Comparison of ENCODE assay signal across 14 mouse cellular contexts in the genomic region with DNA sequence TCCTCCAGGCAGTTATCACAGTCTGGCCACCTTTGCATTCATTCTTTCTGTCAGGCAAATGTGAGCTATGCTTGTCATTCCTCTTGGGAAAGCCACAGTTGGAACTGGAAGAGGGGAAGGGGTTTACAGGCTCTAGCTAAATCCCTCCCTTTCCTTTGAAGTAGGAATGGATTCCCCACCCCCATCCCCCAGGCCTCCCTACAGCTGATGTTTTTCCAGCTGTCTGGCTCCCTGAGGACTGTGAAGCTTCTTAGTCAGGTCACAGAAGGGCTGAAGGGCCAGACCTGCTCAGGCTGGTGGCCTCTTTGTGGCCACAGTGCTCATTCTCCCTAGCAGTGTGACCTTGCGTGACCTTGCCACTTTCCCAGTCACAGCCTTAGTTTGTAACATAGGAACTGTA. TPM values are rescaled to one million over a fixed set of nuclear protein-coding genes. Genes with fewer than 3 reads are reported as not detected.
A peak's percentile ranks its signal among the peaks of the same experiment; 100 is the strongest.
DNase-seq lines count a peak whose midpoint lies in the region; ATAC-seq and TF ChIP-seq lines count a peak whose summit lies in the region.
"Had no signal": no experiment of that assay in that cellular context is flagged by ENCODE, and none has a peak within 500 bp of the region (broad histone marks: within the 10 kb centered on the region; RNA-seq: fewer than 3 reads in every experiment).

No protein-coding gene starts in this region.

- no peak for TF ChIP-seq CTCF in lung, postnatal 0 days (IDR thresholded peaks at IDR 0.05)

- peak; percentile 55 for DNase-seq in hindbrain, embryonic 10.5 days (ENCODE audit: low spot score)
- DNase-seq in hindbrain, embryonic 14.5 days (ENCODE audit: low spot score), result no peak
- no peak for DNase-seq in lung, postnatal 0 days (ENCODE audit: low spot score)
- peak; percentile 63 for DNase-seq in embryonic facial prominence, embryonic 14.5 days (ENCODE audit: low spot score)
- DNase-seq in neural tube, embryonic 11.5 days (ENCODE audit: low spot score), result peak; percentile 40
- no peak for DNase-seq in right cerebral cortex, postnatal 36 days (ENCODE audit: low spot score in 2 of 2)
- no peak for DNase-seq in cerebellum, adult 8-10 months
- DNase-seq: cerebellum, adult 2 months; liver; lung, postnatal 14 days; right cerebral cortex, postnatal 4 days; thymus, postnatal 36 days had no signal

- H3K27ac ChIP-seq in hindbrain, embryonic 10.5 days, result no peak overlapping the region; the same call in 1 of the 2 replicates
- H3K27ac ChIP-seq in hindbrain, embryonic 14.5 days, result no peak overlapping the region
- H3K27ac ChIP-seq in lung, embryonic 16.5 days (ENCODE audit: low read length), result no peak overlapping the region
- H3K27ac ChIP-seq in lung, postnatal 0 days (ENCODE audit: low read length), result no peak overlapping the region
- no peak overlapping the region for H3K27ac ChIP-seq in embryonic facial prominence, embryonic 14.5 days (replicated peaks; ENCODE audit: low read depth, low read length)
- no peak overlapping the region for H3K27ac ChIP-seq in neural tube, embryonic 11.5 days (ENCODE audit: low read depth, low read length)

- no peak overlapping the region for H3K9ac ChIP-seq in hindbrain, embryonic 14.5 days
- no peak overlapping the region for H3K9ac ChIP-seq in lung, embryonic 16.5 days (ENCODE audit: low read length)
- H3K9ac ChIP-seq in lung, postnatal 0 days (replicated peaks; ENCODE audit: low read depth), result no peak overlapping the region
- H3K9ac ChIP-seq in embryonic facial prominence, embryonic 14.5 days (ENCODE audit: low read depth, low read length), result no peak overlapping the region
- H3K9ac ChIP-seq in neural tube, embryonic 11.5 days (ENCODE audit: low read length), result no peak overlapping the region

- H3K4me3 ChIP-seq in hindbrain, embryonic 10.5 days, result no peak overlapping the region
- no peak overlapping the region for H3K4me3 ChIP-seq in hindbrain, embryonic 14.5 days (replicated peaks; ENCODE audit: low read length)
- no peak overlapping the region for H3K4me3 ChIP-seq in lung, embryonic 16.5 days (ENCODE audit: low read length)
- H3K4me3 ChIP-seq in lung, postnatal 0 days (ENCODE audit: low read depth, low read length), result no peak overlapping the region
- no peak overlapping the region for H3K4me3 ChIP-seq in embryonic facial prominence, embryonic 14.5 days (ENCODE audit: low read depth, low read length)
- no peak overlapping the region for H3K4me3 ChIP-seq in neural tube, embryonic 11.5 days (ENCODE audit: low read depth, low read length)

- TF ChIP-seq EP300 in lung, postnatal 0 days (IDR thresholded peaks at IDR 0.05), result no peak

- no peaks in the 10 kb centered on the region for H3K9me3 ChIP-seq in hindbrain, embryonic 10.5 days
- no peaks in the 10 kb centered on the region for H3K9me3 ChIP-seq in hindbrain, embryonic 14.5 days (ENCODE audit: control insufficient read depth, low read length)
- no peaks in the 10 kb centered on the region for H3K9me3 ChIP-seq in lung, embryonic 16.5 days (ENCODE audit: control insufficient read depth, low read length)
- H3K9me3 ChIP-seq in lung, postnatal 0 days (ENCODE audit: low read length), result no peaks in the 10 kb centered on the region
- H3K9me3 ChIP-seq in embryonic facial prominence, embryonic 14.5 days (ENCODE audit: control insufficient read depth, low read length), result no peaks in the 10 kb centered on the region
- H3K9me3 ChIP-seq in neural tube, embryonic 11.5 days (ENCODE audit: control insufficient read depth, low read length), result no peaks in the 10 kb centered on the region

- 53% methylated on average over 1 of the region's 1 CpGs for WGBS in hindbrain, embryonic 10.5 days
- WGBS in hindbrain, embryonic 14.5 days, result 92% methylated on average over 1 of the region's 1 CpGs
- WGBS in lung, embryonic 16.5 days, result 83% methylated on average over 1 of the region's 1 CpGs
- 92% methylated on average over 1 of the region's 1 CpGs for WGBS in lung, postnatal 0 days
- 67% methylated on average over 1 of the region's 1 CpGs for whole genome bisulfite sequencing in embryonic facial prominence, embryonic 14.5 days
- WGBS in neural tube, embryonic 11.5 days, result 58% methylated on average over 1 of the region's 1 CpGs

- no peaks in the 10 kb centered on the region for H3K27me3 ChIP-seq in hindbrain, embryonic 10.5 days (ENCODE audit: insufficient read depth, poor library complexity, severe bottlenecking)
- H3K27me3 ChIP-seq in hindbrain, embryonic 14.5 days (ENCODE audit: control insufficient read depth, insufficient read depth, low read length), result no peaks in the 10 kb centered on the region
- no peaks in the 10 kb centered on the region for H3K27me3 ChIP-seq in lung, embryonic 16.5 days (ENCODE audit: control insufficient read depth, insufficient read depth, low read depth, low read length)
- H3K27me3 ChIP-seq in lung, postnatal 0 days (replicated peaks; ENCODE audit: insufficient read depth, low read length), result no peaks in the 10 kb centered on the region
- H3K27me3 ChIP-seq in embryonic facial prominence, embryonic 14.5 days (replicated peaks; ENCODE audit: control insufficient read depth, insufficient read depth, low read length), result no peaks in the 10 kb centered on the region
- H3K27me3 ChIP-seq in neural tube, embryonic 11.5 days (ENCODE audit: control insufficient read depth, insufficient read depth, low read length), result no peaks in the 10 kb centered on the region

- H3K36me3 ChIP-seq in hindbrain, embryonic 10.5 days, result no peaks in the 10 kb centered on the region
- H3K36me3 ChIP-seq in hindbrain, embryonic 14.5 days (replicated peaks; ENCODE audit: control insufficient read depth, insufficient read depth), result no peaks in the 10 kb centered on the region
- H3K36me3 ChIP-seq in lung, embryonic 16.5 days (ENCODE audit: control insufficient read depth, insufficient read depth, low read length), result peaks cover 13% of the 10 kb centered on the region; the same call in 1 of the 2 replicates
- H3K36me3 ChIP-seq in lung, postnatal 0 days (ENCODE audit: insufficient read depth, low read length), result no peaks in the 10 kb centered on the region
- H3K36me3 ChIP-seq in embryonic facial prominence, embryonic 14.5 days (ENCODE audit: control insufficient read depth, insufficient read depth, low read length), result peaks cover 41% of the 10 kb centered on the region
- H3K36me3 ChIP-seq in neural tube, embryonic 11.5 days (ENCODE audit: control insufficient read depth, insufficient read depth, low read length), result no peaks in the 10 kb centered on the region

- no peak for ATAC-seq in hindbrain, embryonic 14.5 days (ENCODE audit: low FRiP score)
- 0 out of 2 replicates have a peak, but pooled peaks have one; percentile 24 for ATAC-seq in lung, embryonic 16.5 days (ENCODE audit: low read depth)
- ATAC-seq in lung, postnatal 0 days, result no peak
- ATAC-seq in embryonic facial prominence, embryonic 14.5 days (ENCODE audit: low read depth), result peak; percentile 39; the same call in 1 of the 2 replicates
- no peak for ATAC-seq in neural tube, embryonic 11.5 days (ENCODE audit: insufficient read depth, low FRiP score, low TSS enrichment)

- no peak overlapping the region for H3K4me2 ChIP-seq in hindbrain, embryonic 14.5 days (replicated peaks)
- no peak overlapping the region for H3K4me2 ChIP-seq in lung, embryonic 16.5 days (ENCODE audit: low read depth, low read length)
- H3K4me2 ChIP-seq in lung, postnatal 0 days (replicated peaks; ENCODE audit: low read depth, low read length), result no peak overlapping the region
- H3K4me2 ChIP-seq in embryonic facial prominence, embryonic 14.5 days (ENCODE audit: low read depth, low read length), result no peak overlapping the region
- no peak overlapping the region for H3K4me2 ChIP-seq in neural tube, embryonic 11.5 days (ENCODE audit: low read depth)
- H3K4me2 ChIP-seq: heart, embryonic 11.5 days had no signal

- H3K4me1 ChIP-seq in hindbrain, embryonic 10.5 days (replicated peaks), result peaks cover 17% of the 10 kb centered on the region
- peaks cover 5% of the 10 kb centered on the region; the same call in 1 of the 2 replicates for H3K4me1 ChIP-seq in hindbrain, embryonic 14.5 days (replicated peaks; ENCODE audit: control insufficient read depth, insufficient read depth, low read length)
- no peaks in the 10 kb centered on the region for H3K4me1 ChIP-seq in lung, embryonic 16.5 days (replicated peaks; ENCODE audit: control insufficient read depth, insufficient read depth, low read length)
- H3K4me1 ChIP-seq in lung, postnatal 0 days (ENCODE audit: insufficient read depth, low read depth, low read length), result no peaks in the 10 kb centered on the region
- H3K4me1 ChIP-seq in embryonic facial prominence, embryonic 14.5 days (ENCODE audit: control insufficient read depth, insufficient read depth, low read length), result no peaks in the 10 kb centered on the region
- H3K4me1 ChIP-seq in neural tube, embryonic 11.5 days (ENCODE audit: control insufficient read depth, insufficient read depth, low read length), result no peaks in the 10 kb centered on the region

RNA-seq across cellular contexts. Expression of a gene that starts 49.1 kb away (rescaled TPM):
- polyA plus RNA-seq in hindbrain, embryonic 10.5 days (2016; fragmentation: Nextera tagmentation; extraction: Ambion mirVana), result 2.4 and 3.3 TPM in 2 replicates
- polyA plus RNA-seq in hindbrain, embryonic 14.5 days (2014; fragmentation: Nextera tagmentation; extraction: Ambion mirVana), result 2.0 and 2.6 TPM in 2 replicates
- 16.4 and 18.3 TPM in 2 replicates for polyA plus RNA-seq in lung, embryonic 16.5 days (2015; fragmentation: Nextera tagmentation; extraction: Ambion mirVana)
- 7.2 and 9.1 TPM in 2 replicates for polyA plus RNA-seq in lung, postnatal 0 days (2015; fragmentation: Nextera tagmentation; extraction: Ambion mirVana)
- 23.5 and 25.6 TPM in 2 replicates for polyA plus RNA-seq in embryonic facial prominence, embryonic 14.5 days (2014; fragmentation: Nextera tagmentation; extraction: Ambion mirVana)
- polyA plus RNA-seq in neural tube, embryonic 11.5 days (2014; fragmentation: Nextera tagmentation; extraction: Ambion mirVana), result 3.5 and 4.0 TPM in 2 replicates

Comparison
In these comparisons a context has a peak if more than half of its experiments do, and no peak if none do; other contexts are left out.
1. DNase-seq: peak in hindbrain, embryonic 10.5 days (single experiment), embryonic facial prominence, embryonic 14.5 days (single experiment) and neural tube, embryonic 11.5 days (single experiment); none in hindbrain, embryonic 14.5 days (single experiment), lung, postnatal 0 days (single experiment), right cerebral cortex, postnatal 36 days (0 of 2) and cerebellum, adult 8-10 months (single experiment).
2. ATAC-seq: peak in lung, embryonic 16.5 days (single experiment) and embryonic facial prominence, embryonic 14.5 days (single experiment); none in hindbrain, embryonic 14.5 days (single experiment), lung, postnatal 0 days (single experiment) and neural tube, embryonic 11.5 days (single experiment).